Mouse (Mus musculus): Measurements from ENCODE around the gene Mgrn1. TPM values are rescaled to one million over a fixed set of nuclear protein-coding genes. Genes with fewer than 3 reads are reported as not detected.

Gene Mgrn1
- polyA plus RNA-seq, 1 experiment: 84.0 TPM

DNA sequence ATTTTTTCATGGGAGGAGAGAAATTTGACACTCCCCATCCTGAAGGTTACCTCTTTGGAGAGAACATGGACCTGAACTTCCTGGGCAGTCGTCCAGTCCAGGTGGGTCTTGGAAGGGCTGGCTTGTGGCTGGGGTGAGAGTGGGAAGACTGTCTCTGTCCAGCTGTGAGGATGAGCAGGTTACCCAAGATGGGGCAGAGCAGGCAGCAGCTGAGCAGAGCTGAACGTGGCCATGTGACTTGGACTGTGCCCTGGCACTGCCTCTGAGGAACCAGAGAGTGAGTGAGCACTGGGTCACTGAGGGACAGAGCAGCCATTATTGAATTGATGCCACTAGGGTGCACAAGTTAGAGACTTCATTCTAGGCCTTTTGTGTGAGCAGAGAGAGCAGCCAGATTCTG lies 21.3 kb downstream of the Mgrn1 start:
- no peak for DNase-seq (ENCODE audit: low spot score)

DNA sequence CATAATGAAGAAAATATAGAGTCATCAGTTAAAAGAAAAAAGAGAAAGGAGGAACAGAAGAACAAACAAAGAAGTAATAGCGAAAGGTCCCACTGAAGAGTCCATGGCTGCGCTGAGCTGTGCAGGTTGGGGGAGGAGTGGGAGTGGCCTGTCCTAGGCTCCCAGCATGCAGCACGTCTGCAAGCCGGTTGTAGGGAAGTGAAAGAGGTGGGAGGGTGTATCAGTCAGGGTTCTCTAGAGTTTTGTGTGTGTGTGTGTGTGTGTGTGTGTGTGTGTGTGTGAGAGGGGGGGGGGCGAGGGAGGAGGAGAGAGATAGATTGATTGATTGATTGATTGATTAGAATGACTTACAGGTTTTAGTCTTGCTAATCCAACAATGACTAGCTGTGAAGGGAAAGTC lies 21.9 kb downstream of the Mgrn1 start:
- no peak for DNase-seq (ENCODE audit: low spot score)

- DNase-seq (ENCODE audit: low spot score): no peak
Observed at GRCm38 (mm10) chr16:4909745-4910144, 23.7 kb downstream of the Mgrn1 start.

DNA sequence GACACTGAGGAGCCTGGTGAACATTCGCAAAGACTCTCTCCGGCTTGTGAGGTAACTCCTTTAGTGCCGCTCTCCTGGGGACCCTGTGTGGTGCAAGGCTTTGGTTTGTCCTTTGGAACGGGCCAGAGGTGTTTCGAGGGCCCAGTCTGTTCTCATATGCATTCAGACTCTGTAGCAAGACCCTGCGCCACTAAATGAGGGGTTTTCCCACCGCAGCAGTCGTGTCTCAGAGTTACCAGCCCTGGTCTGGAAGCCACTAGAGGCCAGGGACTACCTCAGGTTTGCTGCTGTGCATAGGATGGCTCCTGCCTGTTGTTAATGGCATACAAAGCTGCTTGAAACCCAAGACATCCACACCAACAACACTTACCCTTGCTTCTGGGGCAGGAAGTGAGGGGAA lies 24.7 kb downstream of the Mgrn1 start:
- no peak for DNase-seq (ENCODE audit: low spot score)

DNA sequence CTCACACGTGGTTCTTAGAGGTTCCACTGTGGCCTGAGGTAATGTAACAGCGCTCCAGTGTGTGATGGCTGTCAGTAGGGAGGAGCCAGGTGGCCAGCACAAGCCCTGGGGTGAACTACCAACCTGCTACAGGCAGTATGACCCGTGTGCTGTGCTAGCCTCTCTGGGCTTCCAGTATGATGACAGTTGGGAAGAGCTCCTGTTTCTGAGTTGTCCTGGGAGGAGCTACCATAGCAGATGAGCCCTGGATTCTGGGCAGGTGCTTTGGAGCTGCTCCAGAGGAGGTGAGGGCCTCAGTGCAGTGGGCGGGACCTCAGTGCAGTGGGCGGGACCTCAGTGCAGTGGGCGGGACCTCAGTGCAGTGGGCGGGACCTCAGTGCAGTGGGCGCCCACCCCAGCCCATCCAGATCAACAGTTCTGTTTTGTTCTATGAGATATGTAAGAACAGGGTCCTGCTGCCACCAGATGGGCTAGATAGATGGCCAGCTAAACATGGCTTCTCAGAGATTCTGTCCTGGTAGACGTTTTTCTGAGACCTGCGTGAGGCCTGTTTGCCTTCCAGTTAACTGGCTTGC lies 26.1 kb downstream of the Mgrn1 start:
- no peak for DNase-seq (ENCODE audit: low spot score)

DNA sequence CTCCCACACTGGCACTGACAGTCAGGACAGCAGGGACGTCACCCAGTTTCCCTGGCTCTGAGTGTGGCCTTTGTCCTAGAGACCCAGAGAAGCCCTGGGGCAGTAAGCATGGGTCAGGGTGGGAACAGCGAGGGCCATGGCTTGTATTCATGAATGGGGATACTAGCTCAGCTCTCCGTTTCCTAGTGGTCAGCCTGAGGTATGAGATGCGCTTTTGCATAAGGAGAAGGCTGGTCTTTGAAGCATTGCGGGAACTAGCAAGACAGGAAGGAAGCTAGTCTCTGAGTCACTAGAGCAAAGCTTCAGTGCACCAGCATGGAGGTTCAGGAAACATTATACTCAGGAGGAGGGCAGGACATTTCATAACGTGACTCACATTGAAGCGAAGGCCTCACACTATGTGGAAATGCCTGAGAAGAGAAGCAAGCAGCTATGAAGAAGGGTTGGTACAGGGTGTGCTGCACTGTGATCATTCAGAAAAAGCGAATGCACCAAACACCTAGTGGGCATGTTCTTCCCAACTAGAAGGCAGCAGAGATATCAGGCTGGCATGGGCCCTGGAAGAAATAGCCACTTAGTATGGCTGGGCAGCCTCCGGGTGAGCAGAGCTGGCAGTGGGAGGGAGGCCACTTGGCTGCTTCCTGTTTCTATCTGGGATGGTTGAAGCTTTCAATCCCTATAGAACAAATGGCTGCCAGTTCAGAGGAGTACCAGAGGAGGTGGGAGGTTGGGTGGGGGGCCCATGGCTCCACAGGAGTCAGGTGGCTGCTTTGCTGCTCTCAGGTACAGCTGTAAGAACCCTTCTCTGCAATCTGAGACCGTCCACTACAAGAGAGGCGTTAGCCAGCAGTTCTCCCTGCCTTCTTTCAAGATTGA lies 27.1 kb downstream of the Mgrn1 start:
- no peak for DNase-seq (ENCODE audit: low spot score)

DNA sequence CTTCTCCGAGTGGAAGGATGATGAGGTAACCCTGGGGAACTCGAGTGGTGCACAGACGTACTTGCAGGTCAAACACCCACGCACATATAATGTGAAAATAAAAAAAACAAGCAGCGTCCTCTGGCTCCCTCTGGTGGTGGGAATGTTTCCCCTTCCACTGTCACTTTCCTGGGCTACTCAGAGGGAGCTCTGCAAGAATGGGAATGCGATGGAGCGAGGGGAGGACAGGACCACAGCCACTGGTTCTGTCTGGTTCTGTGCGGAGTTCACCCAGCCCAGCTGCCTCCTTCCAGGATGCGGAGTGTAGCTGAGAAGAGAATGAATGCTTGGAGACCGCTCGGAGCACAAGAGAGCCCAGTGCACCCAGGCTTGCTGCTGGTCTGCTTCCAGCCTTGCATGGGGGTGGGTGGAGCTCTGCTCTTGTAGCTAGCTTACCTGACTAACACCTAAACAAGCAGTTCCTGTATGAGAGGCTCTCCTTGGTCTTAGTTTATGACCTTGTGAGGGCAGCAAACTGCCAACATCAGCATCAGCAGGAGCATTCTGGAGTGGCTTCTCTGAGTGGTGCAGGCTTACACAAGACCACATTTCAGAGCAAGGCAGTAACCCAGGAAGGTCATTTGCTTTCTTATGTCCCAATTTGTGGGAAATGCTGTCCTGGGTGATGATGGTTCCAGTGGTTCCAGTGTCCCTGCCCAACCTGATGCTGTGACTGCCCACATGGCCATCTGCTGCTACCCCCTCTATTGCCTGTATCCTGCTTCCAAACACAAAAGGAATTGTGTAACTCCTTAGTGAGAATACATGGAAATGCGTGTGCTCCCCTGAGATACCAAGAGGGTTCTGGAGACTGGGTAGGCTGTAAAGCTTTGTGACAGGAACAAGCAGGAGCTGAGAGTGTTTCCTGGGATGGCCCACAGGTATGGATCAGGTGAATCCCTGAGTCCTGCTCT lies 28.0 kb downstream of the Mgrn1 start:
- DNase-seq (ENCODE audit: low spot score): peak; percentile 56

DNA sequence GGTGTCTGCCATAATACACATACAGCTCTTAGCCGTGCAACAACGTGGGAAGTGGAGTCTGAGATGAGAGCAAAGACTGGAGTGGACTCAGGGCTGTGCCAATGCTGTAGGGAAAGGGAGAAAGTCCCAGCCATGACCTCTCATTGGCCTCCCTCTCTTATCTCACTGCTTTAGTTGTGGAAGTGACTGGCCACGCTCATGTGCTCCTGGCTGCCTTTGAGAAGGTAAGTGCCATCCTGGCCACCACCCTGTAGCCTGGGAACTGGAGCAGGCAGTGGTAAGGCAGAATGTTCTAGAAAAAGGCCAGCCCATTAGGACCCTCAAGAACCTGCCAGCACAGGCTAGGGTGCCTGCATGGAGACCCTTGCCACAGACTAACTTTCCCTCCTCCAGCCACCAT lies 29.9 kb downstream of the Mgrn1 start:
- DNase-seq (ENCODE audit: low spot score): no peak

GRCm38 (mm10) chr16:4916608-4917007 lies 30.6 kb downstream of the Mgrn1 start:
- no peak for DNase-seq (ENCODE audit: low spot score)

GRCm38 (mm10) chr16:4920556-4920955 lies 34.5 kb downstream of the Mgrn1 start:
- DNase-seq (ENCODE audit: low spot score): no peak

- DNase-seq (ENCODE audit: low spot score): no peak
Observed at GRCm38 (mm10) chr16:4922481-4922880, 36.4 kb downstream of the Mgrn1 start.

DNA sequence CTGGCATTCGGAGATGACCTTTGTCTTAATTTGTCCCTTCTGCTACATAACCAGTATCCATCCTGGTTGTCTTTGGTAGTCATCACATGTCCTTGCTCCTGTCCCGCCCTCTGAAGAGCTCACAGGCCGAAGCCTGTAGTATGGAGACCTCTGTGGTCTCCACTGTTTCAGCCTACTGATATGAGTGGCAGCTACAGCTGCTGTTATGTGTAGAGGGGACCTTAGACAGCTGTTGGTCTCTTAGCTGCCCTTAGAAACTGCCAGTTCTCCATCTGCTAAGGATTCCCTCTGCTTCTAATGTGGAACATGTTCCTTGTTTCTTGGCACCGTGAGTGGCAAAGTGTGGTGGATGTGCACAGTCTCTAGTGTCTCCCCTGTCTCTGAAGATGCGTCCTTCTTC lies 37.9 kb downstream of the Mgrn1 start:
- no peak for DNase-seq (ENCODE audit: low spot score)

- no peak for DNase-seq (ENCODE audit: low spot score)
Observed at GRCm38 (mm10) chr16:4927967-4928366, 41.9 kb downstream of the Mgrn1 start.

DNA sequence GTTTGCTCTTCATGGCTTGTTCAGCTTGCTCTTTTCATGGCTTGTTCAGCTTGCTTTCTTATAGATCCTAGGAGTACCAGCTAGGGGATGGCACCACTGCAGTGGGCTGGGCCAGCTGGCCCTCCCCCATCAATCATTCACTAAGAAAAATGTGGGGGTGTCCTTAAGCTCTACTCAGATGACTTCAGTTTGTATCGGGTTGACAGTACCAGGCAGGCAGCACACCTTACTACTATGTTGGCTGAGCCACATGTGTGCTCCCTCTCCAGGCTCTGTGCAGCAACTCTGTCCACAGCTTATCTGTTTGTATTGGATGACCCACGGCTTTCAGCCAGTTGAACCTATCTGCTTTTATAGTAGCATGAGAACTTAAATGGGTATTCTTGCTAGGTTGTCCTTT lies 42.4 kb downstream of the Mgrn1 start:
- no peak for DNase-seq (ENCODE audit: low spot score)

- DNase-seq (ENCODE audit: low spot score): no peak
Observed at GRCm38 (mm10) chr16:4932429-4932828, 46.4 kb downstream of the Mgrn1 start.

DNA sequence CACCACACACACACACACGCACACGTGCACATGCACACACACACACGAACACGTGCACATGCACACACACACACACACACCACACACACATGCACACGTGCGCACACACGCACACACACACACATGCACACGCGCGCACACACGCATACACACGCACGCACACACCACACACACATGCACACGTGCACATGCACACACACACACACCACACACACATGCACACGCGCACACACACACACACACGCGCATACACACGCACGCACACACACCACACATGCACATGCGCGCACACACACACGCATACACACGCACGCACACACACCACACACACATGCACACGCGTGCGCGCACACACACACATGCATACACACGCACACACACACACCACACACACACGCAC lies 49.4 kb downstream of the Mgrn1 start:
- no peak for DNase-seq (ENCODE audit: low spot score)

- no peak for DNase-seq (ENCODE audit: low spot score)
Observed at GRCm38 (mm10) chr16:4935931-4936703, 50.1 kb downstream of the Mgrn1 start.

- no peak for DNase-seq (ENCODE audit: low spot score)
Observed at GRCm38 (mm10) chr16:4937351-4938190, 51.5 kb downstream of the Mgrn1 start.

GRCm38 (mm10) chr16:4938461-4938860 lies 52.4 kb downstream of the Mgrn1 start, which contains the start of gene Nudt16l1:
TSS of gene Nudt16l1 (plus strand) at chr16:4938761.
- DNase-seq (ENCODE audit: low spot score): no peak

DNA sequence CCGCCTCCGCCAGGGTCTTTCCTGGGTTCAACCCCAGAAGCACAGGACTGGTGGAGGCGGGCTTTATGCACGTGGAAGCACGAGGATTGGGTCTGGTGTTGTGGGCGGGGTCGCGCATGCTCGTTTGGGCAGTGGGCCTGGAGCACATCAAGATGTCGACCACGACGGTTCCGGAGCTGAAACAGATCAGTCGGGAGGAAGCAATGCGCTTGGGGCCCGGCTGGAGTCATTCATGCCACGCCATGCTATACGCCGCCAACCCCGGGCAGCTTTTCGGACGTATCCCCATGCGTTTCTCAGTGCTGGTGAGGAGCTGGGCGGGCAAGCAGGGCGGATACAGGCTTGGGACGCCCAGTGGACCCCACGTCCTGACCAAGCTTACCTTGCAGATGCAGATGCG lies 52.9 kb downstream of the Mgrn1 start:
- peak; percentile 86 for DNase-seq (ENCODE audit: low spot score)

GRCm38 (mm10) chr16:4939412-4939811 lies 53.4 kb downstream of the Mgrn1 start:
- no peak for DNase-seq (ENCODE audit: low spot score)
